Mouse (Mus musculus) midbrain, embryonic 11.5 days (tissue): Measurements from ENCODE around the gene Mapkapk2. TPM values are rescaled to one million over a fixed set of nuclear protein-coding genes. Genes with fewer than 3 reads are reported as not detected.

Source experiments
- ATAC-seq: fragments of 200-750 bp; cut with Nextera tagmentation; 2 replicates; pipeline ENCODE4 v1.8.0; 2017; ENCODE audit warnings: moderate TSS enrichment, moderate library complexity; ENCODE audit not compliant: low FRiP score
- DNase-seq: peaks from one replicate; pipeline ENCODE4 v3.0.0; 2015; ENCODE audit warnings: low spot score; ENCODE audit errors: missing footprints
- H3K27ac ChIP-seq: fragments of 300-500 bp; sonication (generic); 2 replicates; pipeline ENCODE4 v1.5.1; 2014; ENCODE audit warnings: low read depth, low read length
- H3K27me3 ChIP-seq: fragments of 300-500 bp; sonication (generic); 2 replicates; pipeline ENCODE4 v1.6.1; 2014; ENCODE audit warnings: mild to moderate bottlenecking, low read length, moderate library complexity, mixed read lengths; ENCODE audit not compliant: control insufficient read depth, insufficient read depth
- H3K36me3 ChIP-seq: fragments of 300-500 bp; sonication (generic); 2 replicates; pipeline ENCODE4 v1.6.1; 2014; ENCODE audit warnings: mild to moderate bottlenecking, low read length, moderate library complexity, mixed read lengths; ENCODE audit not compliant: control insufficient read depth, insufficient read depth
- H3K4me1 ChIP-seq: fragments of 300-500 bp; sonication (generic); 2 replicates; pipeline ENCODE4 v1.6.1; 2014; ENCODE audit warnings: low read length; ENCODE audit not compliant: control insufficient read depth, insufficient read depth
- H3K4me2 ChIP-seq: fragments of 300-500 bp; sonication (generic); 2 replicates; pipeline ENCODE4 v1.6.1; 2014; ENCODE audit warnings: mild to moderate bottlenecking, moderate library complexity
- H3K4me3 ChIP-seq: fragments of 300-500 bp; sonication (generic); 2 replicates; pipeline ENCODE4 v1.5.1; 2014; ENCODE audit warnings: low read depth, low read length
- H3K9ac ChIP-seq: fragments of 300-500 bp; sonication (generic); 2 replicates; pipeline ENCODE4 v1.6.1; 2014; ENCODE audit warnings: low read length
- H3K9me3 ChIP-seq: fragments of 300-500 bp; sonication (generic); 2 replicates; pipeline ENCODE4 v1.6.1; 2016; ENCODE audit warnings: low read length; ENCODE audit not compliant: control insufficient read depth
- WGBS: fragments of 180-500 bp; shearing (Covaris S2); extraction: QIAGEN DNeasy Blood & Tissue Kit; methylation state at CpG from one replicate; pipeline ENCODE4 v1.1.7; 2014; 5-methylcytosine and 5-hydroxymethylcytosine counted together
- polyA plus RNA-seq: library from polyadenylated mRNA; unstranded; fragments of >200 nt; fragmentation: Nextera tagmentation; extraction: Ambion mirVana; gene quantifications from 2 replicates; pipeline ENCODE4 v1.2.1, GENCODE M21; 2014

Mapkapk2 gene
- polyA plus RNA-seq, 1 experiment from 2014 or later = 56.0 TPM

DNA sequence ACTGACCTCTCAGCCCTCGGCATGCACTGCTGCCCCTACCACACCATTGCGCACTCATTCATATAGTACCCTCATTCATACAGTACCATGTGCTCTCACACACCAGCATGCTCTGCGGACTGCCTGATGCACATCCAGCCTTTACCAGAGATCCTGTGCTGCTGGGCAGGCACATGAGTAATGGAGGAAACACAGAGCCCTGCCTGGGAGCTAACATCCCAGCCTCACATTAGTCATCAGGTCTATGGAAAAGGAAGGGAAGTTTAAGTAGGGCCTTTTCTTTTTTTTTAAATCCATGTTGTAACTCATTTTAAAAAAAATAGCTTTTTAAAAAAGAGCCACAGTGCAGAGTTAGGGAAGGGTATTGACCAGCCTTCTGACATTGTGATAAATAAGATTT lies 54.9 kb downstream of the Mapkapk2 start:
- Histone ChIP-seq H3K4me1 (no peaks in the 10 kb centered on the region), H3K27me3 (no peaks in the 10 kb centered on the region), H3K36me3 (no peaks in the 10 kb centered on the region), H3K4me3 (no peak overlapping the region), H3K27ac (no peak overlapping the region), H3K4me2 (no peak overlapping the region), H3K9me3 (no peaks in the 10 kb centered on the region), H3K9ac (no peak overlapping the region)
- WGBS = 94% methylated on average over 3 of the region's 3 CpGs
- no peak for DNase-seq
- ATAC-seq = 0 out of 2 replicates have a peak, but pooled peaks have one; percentile 27

DNA sequence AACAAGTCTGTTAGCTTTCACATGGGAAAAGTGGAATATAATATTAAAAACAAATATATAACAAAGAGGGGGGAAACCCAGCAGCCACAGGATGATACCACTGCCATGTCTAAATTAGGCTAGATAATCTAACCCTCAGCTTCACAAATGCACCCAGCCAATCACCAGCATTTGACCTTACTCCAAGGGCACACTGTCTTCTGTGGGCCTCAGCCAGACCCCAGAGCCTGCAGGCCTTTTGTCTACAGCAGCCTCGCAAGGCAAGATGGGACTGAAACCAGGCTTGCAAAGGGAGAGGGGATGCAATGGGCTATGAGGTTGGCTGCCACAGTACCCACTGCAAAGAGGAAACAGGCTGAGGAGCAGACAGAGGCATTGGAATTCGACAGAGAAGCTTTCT lies 55.4 kb downstream of the Mapkapk2 start:
- H3K4me2 ChIP-seq = no peak overlapping the region
- no peaks in the 10 kb centered on the region for H3K27me3 ChIP-seq
- no peaks in the 10 kb centered on the region for H3K9me3 ChIP-seq
- 69% methylated on average over 2 of the region's 2 CpGs for WGBS
- no peak overlapping the region for H3K9ac ChIP-seq
- no peaks in the 10 kb centered on the region for H3K36me3 ChIP-seq
- no peak overlapping the region for H3K27ac ChIP-seq
- DNase-seq (peak; percentile 51), ATAC-seq (no peak)
- no peaks in the 10 kb centered on the region for H3K4me1 ChIP-seq
- H3K4me3 ChIP-seq = no peak overlapping the region

DNA sequence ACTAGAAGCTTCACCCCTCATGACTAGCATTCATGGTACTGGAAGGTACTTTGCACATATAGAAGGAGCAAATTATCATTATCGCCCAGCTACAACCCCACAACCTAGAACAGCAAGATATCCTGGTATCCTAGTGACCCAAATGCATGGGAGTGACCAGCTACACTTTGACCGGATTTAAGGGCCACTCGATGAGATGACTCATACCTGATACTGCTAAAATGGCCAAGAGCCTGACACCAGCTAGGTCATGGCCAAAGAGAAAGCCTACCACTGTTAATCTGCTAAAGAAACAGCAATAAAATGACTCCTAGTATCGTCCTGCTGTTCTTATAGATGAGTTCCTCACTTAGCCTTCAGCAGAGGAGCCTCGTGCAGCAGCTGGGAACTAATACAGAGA lies 58.1 kb downstream of the Mapkapk2 start:
- ATAC-seq (no peak), DNase-seq (peak; percentile 72)
- Histone ChIP-seq H3K4me2 (no peak overlapping the region), H3K4me3 (no peak overlapping the region), H3K9me3 (no peaks in the 10 kb centered on the region), H3K27ac (no peak overlapping the region), H3K9ac (no peak overlapping the region), H3K4me1 (no peaks in the 10 kb centered on the region), H3K27me3 (no peaks in the 10 kb centered on the region), H3K36me3 (no peaks in the 10 kb centered on the region)
- WGBS = 89% methylated on average over 5 of the region's 5 CpGs

DNA sequence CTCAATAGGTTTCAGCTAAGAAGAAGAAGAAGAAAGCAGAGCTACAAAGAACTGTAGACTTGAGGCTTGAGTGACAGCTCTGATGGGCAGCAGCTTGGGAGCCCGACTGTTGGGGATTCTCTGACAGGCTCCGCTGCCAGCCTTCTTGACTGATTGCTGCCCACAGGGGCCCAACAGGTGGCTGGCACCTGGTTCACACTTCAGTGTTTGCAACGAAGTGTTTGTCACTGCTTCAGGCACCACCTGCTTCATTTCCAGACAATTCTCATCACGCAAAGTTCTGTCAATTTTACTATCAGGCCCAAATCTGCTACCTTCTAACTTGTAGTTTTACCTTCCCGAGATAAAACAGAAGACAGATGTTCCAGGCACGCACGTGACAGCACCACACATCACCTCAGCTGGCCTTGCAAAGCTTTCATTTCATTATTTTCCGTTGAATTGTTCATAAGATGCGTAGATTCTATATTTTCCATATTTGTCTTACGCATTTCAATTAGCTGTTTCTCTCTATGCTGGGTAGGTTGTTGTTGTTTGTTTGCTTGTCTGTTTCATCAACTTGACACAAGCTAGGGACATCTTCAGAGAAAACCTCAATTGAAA lies 59.1 kb downstream of the Mapkapk2 start:
- Histone ChIP-seq H3K9ac (no peak overlapping the region), H3K27ac (no peak overlapping the region), H3K4me3 (no peak overlapping the region), H3K36me3 (no peaks in the 10 kb centered on the region), H3K9me3 (no peaks in the 10 kb centered on the region), H3K4me2 (no peak overlapping the region), H3K27me3 (no peaks in the 10 kb centered on the region), H3K4me1 (no peaks in the 10 kb centered on the region)
- no peak for ATAC-seq
- no peak for DNase-seq
- 91% methylated on average over 10 of the region's 10 CpGs for WGBS

DNA sequence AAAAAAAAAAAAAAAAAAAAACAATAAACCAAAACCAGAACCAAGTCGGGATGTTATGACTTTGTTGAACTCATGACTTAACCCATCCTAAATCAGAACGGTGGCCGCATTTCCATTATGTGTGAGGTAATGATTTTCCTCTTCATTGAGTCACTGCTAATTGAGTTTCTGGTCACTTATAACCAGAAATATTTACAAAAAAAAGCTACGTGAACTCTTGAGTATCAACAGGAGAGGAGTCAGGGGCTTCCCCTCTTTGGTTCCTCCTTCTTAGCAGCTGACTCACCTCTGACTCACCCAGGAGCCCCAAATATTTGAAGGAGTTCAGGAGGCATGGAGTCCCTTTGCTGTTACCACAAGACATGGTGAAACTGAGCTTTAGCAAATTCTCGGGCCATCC lies 59.6 kb downstream of the Mapkapk2 start:
- Histone ChIP-seq H3K9me3 (no peaks in the 10 kb centered on the region), H3K9ac (no peak overlapping the region), H3K27ac (no peak overlapping the region), H3K4me1 (no peaks in the 10 kb centered on the region), H3K27me3 (no peaks in the 10 kb centered on the region), H3K4me2 (no peak overlapping the region), H3K4me3 (no peak overlapping the region), H3K36me3 (no peaks in the 10 kb centered on the region)
- ATAC-seq (no peak), DNase-seq (peak; percentile 69)
- 97% methylated on average over 5 of the region's 5 CpGs for WGBS

DNA sequence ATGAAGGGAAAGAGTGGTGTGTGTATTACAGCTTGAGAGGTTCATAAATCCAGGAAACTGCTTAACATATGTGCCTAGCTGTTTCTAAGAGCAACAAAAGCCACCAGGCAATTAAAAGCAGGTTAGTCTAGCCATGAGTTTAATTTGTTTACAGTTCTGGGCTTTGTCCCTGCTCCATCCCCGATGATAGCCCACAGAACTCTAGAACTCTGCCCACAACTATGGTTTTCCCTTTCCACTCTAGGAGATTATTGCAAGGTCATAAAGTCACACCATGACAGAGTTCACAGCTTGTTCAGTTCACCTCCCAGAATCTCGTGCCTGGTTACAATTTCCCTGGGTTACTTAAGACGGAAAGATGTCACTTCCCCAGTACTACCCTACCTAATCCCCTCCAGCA lies 66.4 kb downstream of the Mapkapk2 start:
- Histone ChIP-seq H3K27me3 (no peaks in the 10 kb centered on the region), H3K4me3 (no peak overlapping the region), H3K4me1 (no peaks in the 10 kb centered on the region), H3K4me2 (no peak overlapping the region), H3K36me3 (no peaks in the 10 kb centered on the region), H3K27ac (no peak overlapping the region), H3K9ac (no peak overlapping the region), H3K9me3 (no peaks in the 10 kb centered on the region)
- DNase-seq (peak; percentile 19), ATAC-seq (no peak)
- 57% methylated on average over 3 of the region's 3 CpGs for WGBS

DNA sequence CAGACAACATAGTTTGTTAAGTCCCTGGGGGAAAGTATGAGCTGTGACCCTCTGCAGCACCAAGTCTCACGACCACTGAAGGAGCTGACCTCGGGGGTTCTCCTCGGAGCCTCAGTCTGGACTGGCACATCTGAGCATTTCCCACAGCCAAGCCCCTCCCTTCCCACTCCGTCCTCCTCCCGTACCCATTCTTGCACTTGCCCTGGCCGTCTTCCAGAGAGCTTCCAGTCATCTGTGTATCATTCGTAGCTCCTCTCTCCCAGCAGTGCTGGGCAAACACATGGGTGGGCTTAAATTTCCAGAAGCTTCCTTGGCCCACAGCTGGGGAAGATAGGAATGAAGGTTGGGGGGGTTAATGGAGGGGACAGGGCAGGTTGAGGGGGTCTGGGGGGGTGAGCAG lies 67.4 kb downstream of the Mapkapk2 start:
- ATAC-seq (no peak), DNase-seq (no peak)
- Histone ChIP-seq H3K9ac (no peak overlapping the region), H3K4me1 (no peaks in the 10 kb centered on the region), H3K4me3 (no peak overlapping the region), H3K9me3 (no peaks in the 10 kb centered on the region), H3K27ac (no peak overlapping the region), H3K4me2 (no peak overlapping the region), H3K36me3 (no peaks in the 10 kb centered on the region), H3K27me3 (no peaks in the 10 kb centered on the region)
- 76% methylated on average over 7 of the region's 7 CpGs for WGBS

DNA sequence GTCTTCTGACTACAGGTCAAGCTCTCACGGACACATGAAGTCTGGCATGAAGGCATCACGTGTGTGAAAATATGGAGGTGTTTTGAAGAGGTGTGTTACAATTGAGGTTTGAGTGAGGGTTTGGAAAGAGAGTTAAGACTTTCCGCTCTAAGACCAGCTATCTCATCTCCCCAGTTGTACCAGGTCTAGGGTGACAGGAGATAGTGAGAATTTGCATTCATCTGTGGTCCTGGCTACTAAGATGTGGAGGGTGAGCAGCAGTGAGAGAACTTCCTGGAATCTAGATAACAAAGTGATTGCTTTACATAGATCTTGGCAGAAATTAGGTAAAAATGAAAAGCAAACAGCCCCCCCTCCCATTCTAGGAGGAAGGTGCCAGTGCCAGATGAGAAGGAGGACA lies 68.4 kb downstream of the Mapkapk2 start:
- Histone ChIP-seq H3K4me3 (no peak overlapping the region), H3K27me3 (no peaks in the 10 kb centered on the region), H3K27ac (no peak overlapping the region), H3K36me3 (no peaks in the 10 kb centered on the region), H3K9me3 (no peaks in the 10 kb centered on the region), H3K4me2 (no peak overlapping the region), H3K4me1 (no peaks in the 10 kb centered on the region), H3K9ac (no peak overlapping the region)
- WGBS = 94% methylated on average over 3 of the region's 3 CpGs
- ATAC-seq (no peak), DNase-seq (peak; percentile 61)

DNA sequence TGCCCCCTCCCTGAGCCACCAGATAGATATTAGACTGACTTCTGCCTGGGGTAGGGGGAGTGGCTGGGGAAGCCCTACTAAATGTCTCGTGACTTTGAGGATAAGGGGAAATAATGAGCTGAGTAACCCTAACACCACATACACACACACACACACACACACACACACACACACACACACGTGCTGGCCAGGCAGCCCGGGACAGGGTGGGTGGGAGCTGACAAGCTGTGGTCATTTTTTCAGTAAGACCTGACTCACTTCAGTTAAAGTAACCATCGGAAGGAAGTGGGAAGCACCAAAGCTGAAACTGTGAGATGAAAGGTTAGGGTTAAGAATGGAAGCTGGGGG lies 71.8 kb downstream of the Mapkapk2 start:
- Histone ChIP-seq H3K4me3 (no peak overlapping the region), H3K4me2 (no peak overlapping the region), H3K9ac (no peak overlapping the region), H3K4me1 (no peaks in the 10 kb centered on the region), H3K27me3 (no peaks in the 10 kb centered on the region), H3K36me3 (no peaks in the 10 kb centered on the region), H3K27ac (no peak overlapping the region), H3K9me3 (no peaks in the 10 kb centered on the region)
- 77% methylated on average over 4 of the region's 4 CpGs for WGBS
- DNase-seq (no peak), ATAC-seq (no peak)
